Mouse (Mus musculus): ENCODE results near the gene Gm6525. TPM values are rescaled to one million over a fixed set of nuclear protein-coding genes. Genes with fewer than 3 reads are reported as not detected.

Gene Gm6525
- polyA plus RNA-seq (2015; fragmentation: Nextera tagmentation; extraction: Ambion mirVana) = 0.27 and 0.37 TPM in 2 replicates

DNA sequence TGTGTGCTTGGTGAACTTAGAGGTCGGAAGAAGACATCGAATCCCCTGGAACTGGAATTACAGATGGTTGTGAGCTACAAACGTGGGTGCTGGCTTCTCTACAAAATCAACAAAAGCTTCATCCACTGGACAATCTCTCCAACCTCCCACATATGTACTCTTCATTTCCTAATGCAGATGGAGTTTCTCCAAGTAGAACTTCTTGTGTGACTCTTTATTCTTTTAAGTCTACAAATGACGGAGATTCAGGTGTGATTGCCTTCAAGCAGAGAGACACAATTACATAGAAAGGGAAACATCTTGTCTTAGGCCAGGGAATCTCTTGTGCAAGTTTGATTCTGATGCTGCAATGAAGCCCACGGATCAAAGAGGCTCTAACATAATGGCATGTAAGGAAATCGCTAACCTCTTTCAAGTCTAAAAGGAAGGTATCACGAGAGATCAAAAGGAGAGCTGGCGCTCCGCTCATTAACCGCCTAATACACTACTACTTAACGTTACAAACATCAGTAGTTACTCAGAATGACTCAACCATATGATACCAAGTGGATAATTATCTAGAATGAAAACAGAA lies at the start of gene Gm6525:
Gene Gm6525 (plus strand): TSS at position 524 of the 574 bp plus-strand sequence.
- no peaks in the 10 kb centered on the region; the same call in 1 of the 2 replicates for H3K4me1 ChIP-seq (ENCODE audit: control insufficient read depth, low read depth, low read length)
- H3K9ac ChIP-seq (ENCODE audit: low read depth, low read length) = no peak within 1 kb of the TSS
- H3K9me3 ChIP-seq (replicated peaks; ENCODE audit: control insufficient read depth, low read length) = no peaks in the 10 kb centered on the region
- no peak for ATAC-seq (ENCODE audit: low read depth)
- no peaks in the 10 kb centered on the region for H3K27me3 ChIP-seq (ENCODE audit: control insufficient read depth, insufficient read depth, low read depth, low read length)
- 75% methylated on average over 11 of the region's 11 CpGs for WGBS (ENCODE audit: insufficient replicate concordance)
- no peak within 1 kb of the TSS for H3K27ac ChIP-seq (ENCODE audit: low read length)
- no peaks in the 10 kb centered on the region for H3K36me3 ChIP-seq (ENCODE audit: control insufficient read depth, insufficient read depth)
- H3K4me2 ChIP-seq (ENCODE audit: low read depth, low read length) = no peak within 1 kb of the TSS
- no peak within 1 kb of the TSS for H3K4me3 ChIP-seq (ENCODE audit: low read depth, low read length)

DNA sequence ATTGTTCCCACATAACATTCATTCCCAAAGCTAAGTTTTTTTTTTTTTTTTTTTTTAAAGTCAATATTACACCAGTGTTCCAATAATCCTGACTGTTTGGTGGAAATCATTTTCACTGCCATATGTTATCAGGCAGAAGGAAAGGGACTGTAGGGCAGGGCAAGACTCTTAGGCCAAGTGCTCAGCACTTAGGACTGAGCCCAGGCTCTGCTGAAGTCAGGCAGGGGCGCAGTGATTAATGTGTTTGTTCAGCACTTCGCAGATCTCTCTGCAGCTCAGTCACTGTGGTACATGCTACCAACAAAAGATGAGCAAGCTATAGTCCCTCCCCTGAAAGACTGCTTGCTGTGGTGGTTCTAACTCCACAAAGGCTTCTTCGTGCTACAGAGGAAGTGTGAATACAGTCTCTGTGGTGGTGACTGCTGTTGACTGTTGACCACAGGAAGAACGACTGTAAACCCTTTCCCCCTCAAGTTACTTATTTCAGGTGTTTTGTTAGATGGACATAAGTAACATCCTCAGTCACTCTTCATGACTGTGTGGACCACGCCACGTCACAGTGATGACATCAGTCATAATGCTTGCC lies 48.1 kb upstream of the Gm6525 start:
- no peaks in the 10 kb centered on the region for H3K27me3 ChIP-seq (ENCODE audit: control insufficient read depth, insufficient read depth, low read depth, low read length)
- H3K4me2 ChIP-seq (ENCODE audit: low read depth, low read length) = no peak overlapping the region
- no peak overlapping the region for H3K27ac ChIP-seq (ENCODE audit: low read length)
- 42% methylated on average over 6 of the region's 6 CpGs for WGBS (ENCODE audit: insufficient replicate concordance)
- H3K4me3 ChIP-seq (ENCODE audit: low read depth, low read length) = no peak overlapping the region
- no peaks in the 10 kb centered on the region for H3K9me3 ChIP-seq (replicated peaks; ENCODE audit: control insufficient read depth, low read length)
- H3K9ac ChIP-seq (ENCODE audit: low read depth, low read length) = no peak overlapping the region
- H3K36me3 ChIP-seq (ENCODE audit: control insufficient read depth, insufficient read depth) = no peaks in the 10 kb centered on the region
- peaks cover 4% of the 10 kb centered on the region; the same call in 1 of the 2 replicates for H3K4me1 ChIP-seq (ENCODE audit: control insufficient read depth, low read depth, low read length)
- ATAC-seq (ENCODE audit: low read depth) = no peak

DNA sequence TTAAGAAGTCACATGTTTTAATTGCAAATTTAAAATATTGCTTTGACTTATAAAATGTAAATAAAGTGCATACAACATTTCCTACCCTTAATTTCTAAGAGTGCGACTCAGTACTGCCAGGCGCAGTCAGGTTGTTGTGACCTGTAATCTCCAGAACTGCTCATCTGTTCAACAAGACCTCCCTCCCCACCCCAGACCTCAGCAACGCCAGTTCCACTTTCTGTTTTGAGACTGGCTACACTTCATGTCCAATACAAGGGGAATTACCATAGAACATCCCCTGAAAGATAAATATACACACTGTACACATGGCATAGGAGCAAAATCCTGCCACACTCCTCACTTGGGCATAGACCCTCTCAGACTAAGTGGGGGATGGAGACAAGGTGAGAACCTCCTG lies 47.2 kb upstream of the Gm6525 start:
- 65% methylated on average over 3 of the region's 3 CpGs for WGBS (ENCODE audit: insufficient replicate concordance)
- Histone ChIP-seq H3K27ac (ENCODE audit: low read length) (no peak overlapping the region), H3K4me2 (ENCODE audit: low read depth, low read length) (no peak overlapping the region), H3K27me3 (ENCODE audit: control insufficient read depth, insufficient read depth, low read depth, low read length) (no peaks in the 10 kb centered on the region), H3K36me3 (ENCODE audit: control insufficient read depth, insufficient read depth) (no peaks in the 10 kb centered on the region), H3K4me1 (ENCODE audit: control insufficient read depth, low read depth, low read length) (peaks cover 4% of the 10 kb centered on the region; the same call in 1 of the 2 replicates), H3K4me3 (ENCODE audit: low read depth, low read length) (no peak overlapping the region), H3K9me3 (replicated peaks; ENCODE audit: control insufficient read depth, low read length) (no peaks in the 10 kb centered on the region), H3K9ac (ENCODE audit: low read depth, low read length) (no peak overlapping the region)
- ATAC-seq (ENCODE audit: low read depth) = no peak

DNA sequence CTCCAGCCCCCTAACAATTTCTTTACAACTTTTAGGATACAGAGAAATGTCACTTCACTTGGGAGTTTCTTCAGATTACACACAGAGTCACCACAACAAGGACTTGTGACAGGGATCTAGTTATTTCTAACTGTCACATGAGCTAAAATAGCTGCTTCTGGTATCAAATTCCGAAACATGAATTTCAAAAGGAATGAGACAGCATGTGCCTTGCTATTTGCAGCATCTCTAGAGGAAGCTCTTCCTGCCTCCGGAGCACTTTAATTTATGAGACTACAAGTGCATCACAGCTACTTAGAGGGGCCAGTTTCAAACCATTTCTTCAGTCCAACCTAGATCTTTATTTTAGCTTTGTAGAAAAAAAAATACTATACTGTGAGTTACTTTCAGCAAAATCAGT lies 46.5 kb upstream of the Gm6525 start:
- no peaks in the 10 kb centered on the region for H3K27me3 ChIP-seq (ENCODE audit: control insufficient read depth, insufficient read depth, low read depth, low read length)
- WGBS (ENCODE audit: insufficient replicate concordance) = 70% methylated on average over 2 of the region's 2 CpGs
- peaks cover 4% of the 10 kb centered on the region; the same call in 1 of the 2 replicates for H3K4me1 ChIP-seq (ENCODE audit: control insufficient read depth, low read depth, low read length)
- no peak overlapping the region for H3K4me3 ChIP-seq (ENCODE audit: low read depth, low read length)
- H3K9me3 ChIP-seq (replicated peaks; ENCODE audit: control insufficient read depth, low read length) = no peaks in the 10 kb centered on the region
- no peaks in the 10 kb centered on the region for H3K36me3 ChIP-seq (ENCODE audit: control insufficient read depth, insufficient read depth)
- no peak overlapping the region for H3K9ac ChIP-seq (ENCODE audit: low read depth, low read length)
- ATAC-seq (ENCODE audit: low read depth) = no peak
- H3K27ac ChIP-seq (ENCODE audit: low read length) = no peak overlapping the region
- H3K4me2 ChIP-seq (ENCODE audit: low read depth, low read length) = no peak overlapping the region

DNA sequence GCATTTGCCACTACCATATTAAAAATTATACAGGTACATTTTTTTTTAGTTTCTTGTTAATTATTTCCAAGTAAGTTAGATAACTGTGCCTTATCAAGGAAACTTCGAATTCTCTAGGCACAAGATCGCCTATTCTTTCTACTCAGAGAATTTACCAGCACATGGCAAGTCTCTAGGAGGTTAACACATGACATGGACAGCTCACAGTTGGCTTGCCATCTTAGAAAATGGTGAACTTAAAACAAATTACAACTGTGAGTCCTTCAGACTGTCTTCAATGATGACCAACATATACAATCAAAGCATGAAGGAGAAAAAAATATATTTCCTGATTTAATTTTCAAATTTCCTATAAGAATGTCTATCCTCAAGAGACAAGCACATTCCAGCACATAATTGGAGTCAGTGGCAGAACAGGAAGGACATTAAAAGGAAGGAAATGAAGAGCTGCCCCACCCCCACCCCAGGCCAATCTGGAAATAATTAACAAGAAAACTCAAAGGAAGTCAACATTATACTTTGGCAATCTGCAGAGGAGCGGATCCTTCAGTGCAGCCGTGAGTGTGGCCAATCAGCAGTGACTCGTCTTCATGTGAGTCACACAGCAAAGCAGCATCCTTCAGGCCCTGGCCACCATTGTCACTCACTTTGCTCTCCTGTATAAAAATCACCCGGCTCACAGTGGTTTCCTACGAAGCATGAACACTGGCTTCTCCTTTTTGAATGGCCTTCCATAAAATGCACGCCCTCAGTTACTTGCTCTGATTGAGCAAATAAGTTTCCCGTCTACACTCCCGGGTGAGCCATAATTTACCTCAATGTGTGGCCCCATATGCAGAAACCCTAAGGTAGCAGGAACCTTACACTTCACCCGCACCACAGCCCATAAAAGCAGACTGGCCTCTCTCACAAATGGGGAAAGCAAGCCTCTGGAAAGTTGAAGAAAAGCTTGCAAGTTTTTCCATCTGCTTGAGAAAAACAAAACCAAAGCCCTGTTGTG lies 44.7 kb upstream of the Gm6525 start:
- peak; percentile 53; the same call in 1 of the 2 replicates for ATAC-seq (ENCODE audit: low read depth)
- whole genome bisulfite sequencing (ENCODE audit: insufficient replicate concordance) = 44% methylated on average over 11 of the region's 11 CpGs
- Histone ChIP-seq H3K9ac (ENCODE audit: low read depth, low read length) (no peak overlapping the region), H3K4me3 (ENCODE audit: low read depth, low read length) (no peak overlapping the region), H3K4me2 (ENCODE audit: low read depth, low read length) (no peak overlapping the region), H3K4me1 (ENCODE audit: control insufficient read depth, low read depth, low read length) (peaks cover 4% of the 10 kb centered on the region; the same call in 1 of the 2 replicates), H3K9me3 (replicated peaks; ENCODE audit: control insufficient read depth, low read length) (no peaks in the 10 kb centered on the region), H3K27me3 (ENCODE audit: control insufficient read depth, insufficient read depth, low read depth, low read length) (no peaks in the 10 kb centered on the region), H3K27ac (ENCODE audit: low read length) (no peak overlapping the region), H3K36me3 (ENCODE audit: control insufficient read depth, insufficient read depth) (no peaks in the 10 kb centered on the region)

DNA sequence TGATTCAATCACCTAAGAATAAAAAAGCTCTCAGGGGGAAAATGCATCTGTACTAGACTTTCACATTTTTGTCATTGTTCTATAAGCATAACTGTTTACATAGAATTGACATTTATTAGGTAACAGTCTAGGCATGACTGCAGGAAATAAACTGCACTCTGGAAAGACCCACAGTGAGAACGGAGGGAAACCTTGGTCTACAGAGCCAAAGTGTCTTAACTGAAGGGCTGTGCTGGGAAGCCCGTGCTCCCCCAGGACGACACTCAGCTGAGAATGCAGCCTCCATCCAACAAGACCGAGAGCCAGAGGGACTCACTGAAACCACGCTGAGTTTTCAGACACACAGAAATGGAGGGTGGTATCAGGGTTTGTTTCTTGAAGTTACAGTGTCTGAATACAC lies 43.1 kb upstream of the Gm6525 start:
- H3K4me1 ChIP-seq (ENCODE audit: control insufficient read depth, low read depth, low read length) = peaks cover 9% of the 10 kb centered on the region
- no peak overlapping the region for H3K4me3 ChIP-seq (ENCODE audit: low read depth, low read length)
- no peaks in the 10 kb centered on the region for H3K36me3 ChIP-seq (ENCODE audit: control insufficient read depth, insufficient read depth)
- H3K9ac ChIP-seq (ENCODE audit: low read depth, low read length) = no peak overlapping the region
- ATAC-seq (ENCODE audit: low read depth) = no peak
- WGBS (ENCODE audit: insufficient replicate concordance) = 65% methylated on average over 5 of the region's 5 CpGs
- H3K27ac ChIP-seq (ENCODE audit: low read length) = no peak overlapping the region
- no peak overlapping the region for H3K4me2 ChIP-seq (ENCODE audit: low read depth, low read length)
- no peaks in the 10 kb centered on the region for H3K9me3 ChIP-seq (replicated peaks; ENCODE audit: control insufficient read depth, low read length)
- H3K27me3 ChIP-seq (ENCODE audit: control insufficient read depth, insufficient read depth, low read depth, low read length) = no peaks in the 10 kb centered on the region

DNA sequence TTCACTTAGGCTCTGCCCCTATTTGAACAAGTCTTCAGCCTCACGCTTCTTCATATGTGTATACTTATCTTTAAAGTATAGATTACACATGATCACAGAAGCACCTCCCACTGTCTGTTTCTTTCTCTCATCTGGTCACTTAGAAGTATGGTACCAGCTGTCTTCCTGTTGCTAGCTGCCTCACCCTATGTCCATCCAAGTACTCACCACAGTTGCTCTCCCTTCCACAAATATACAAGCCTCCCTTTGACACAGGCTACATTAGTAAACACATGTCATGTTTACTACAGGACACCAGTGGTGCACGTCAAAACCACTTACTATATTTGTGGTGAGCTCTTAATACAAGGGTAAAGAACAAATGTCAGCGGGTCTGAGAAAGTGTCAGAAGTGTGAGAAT lies 42.5 kb upstream of the Gm6525 start:
- no peak for ATAC-seq (ENCODE audit: low read depth)

DNA sequence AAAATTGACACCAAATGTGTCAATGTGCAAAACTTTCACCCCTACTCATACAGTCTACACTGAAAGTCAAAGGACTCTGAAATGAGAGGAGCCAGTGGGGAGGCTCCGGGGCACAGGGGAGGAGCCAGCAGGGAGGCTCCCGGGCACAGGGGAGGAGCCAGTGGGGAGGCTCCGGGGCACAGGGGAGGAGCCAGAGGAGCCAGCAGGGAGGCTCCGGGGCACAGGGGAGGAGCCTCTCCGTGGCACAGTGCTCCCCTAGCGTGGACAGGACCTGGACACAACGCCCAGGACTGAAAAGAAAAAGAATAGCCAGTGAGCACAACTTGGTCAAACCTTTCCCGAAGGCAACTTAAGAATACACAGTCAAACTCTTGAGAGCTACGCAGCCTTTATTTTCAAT lies 38.5 kb upstream of the Gm6525 start:
- H3K36me3 ChIP-seq (ENCODE audit: control insufficient read depth, insufficient read depth) = no peaks in the 10 kb centered on the region
- peak; percentile 100 for ATAC-seq (ENCODE audit: low read depth)
- no peak overlapping the region for H3K4me3 ChIP-seq (ENCODE audit: low read depth, low read length)
- no peaks in the 10 kb centered on the region for H3K9me3 ChIP-seq (replicated peaks; ENCODE audit: control insufficient read depth, low read length)
- H3K4me2 ChIP-seq (ENCODE audit: low read depth, low read length) = peak overlapping the region; percentile 36
- H3K27ac ChIP-seq (ENCODE audit: low read length) = no peak overlapping the region
- WGBS (ENCODE audit: insufficient replicate concordance) = 28% methylated on average over 9 of the region's 9 CpGs
- no peaks in the 10 kb centered on the region for H3K27me3 ChIP-seq (ENCODE audit: control insufficient read depth, insufficient read depth, low read depth, low read length)
- peaks cover 14% of the 10 kb centered on the region for H3K4me1 ChIP-seq (ENCODE audit: control insufficient read depth, low read depth, low read length)
- no peak overlapping the region for H3K9ac ChIP-seq (ENCODE audit: low read depth, low read length)

More for the DNA sequence above, 42.5 kb upstream of the Gm6525 start:
- H3K36me3 ChIP-seq (ENCODE audit: control insufficient read depth, insufficient read depth) = no peaks in the 10 kb centered on the region
- H3K4me2 ChIP-seq (ENCODE audit: low read depth, low read length) = no peak overlapping the region
- no peak overlapping the region for H3K27ac ChIP-seq (ENCODE audit: low read length)
- no peak overlapping the region for H3K4me3 ChIP-seq (ENCODE audit: low read depth, low read length)
- peaks cover 13% of the 10 kb centered on the region for H3K4me1 ChIP-seq (ENCODE audit: control insufficient read depth, low read depth, low read length)
- H3K9me3 ChIP-seq (replicated peaks; ENCODE audit: control insufficient read depth, low read length) = no peaks in the 10 kb centered on the region
- H3K27me3 ChIP-seq (ENCODE audit: control insufficient read depth, insufficient read depth, low read depth, low read length) = no peaks in the 10 kb centered on the region
- 71% methylated on average over 3 of the region's 3 CpGs for WGBS (ENCODE audit: insufficient replicate concordance)
- no peak overlapping the region for H3K9ac ChIP-seq (ENCODE audit: low read depth, low read length)
